Mouse (Mus musculus): ENCODE measurements around the gene Nipsnap2.

- TF ChIP-seq EP300 (optimal IDR thresholded peaks at IDR 0.05), result no peak
- no peak for TF ChIP-seq CTCF (IDR thresholded peaks at IDR 0.05; ENCODE audit: low read depth)
These were observed 61.3 kb downstream of the Nipsnap2 start for GRCm38 (mm10) chr5:129786161-129786560.

Data from stomach, postnatal 0 days (tissue).